Mouse (Mus musculus): ENCODE results near the gene Kcnh4.

DNA sequence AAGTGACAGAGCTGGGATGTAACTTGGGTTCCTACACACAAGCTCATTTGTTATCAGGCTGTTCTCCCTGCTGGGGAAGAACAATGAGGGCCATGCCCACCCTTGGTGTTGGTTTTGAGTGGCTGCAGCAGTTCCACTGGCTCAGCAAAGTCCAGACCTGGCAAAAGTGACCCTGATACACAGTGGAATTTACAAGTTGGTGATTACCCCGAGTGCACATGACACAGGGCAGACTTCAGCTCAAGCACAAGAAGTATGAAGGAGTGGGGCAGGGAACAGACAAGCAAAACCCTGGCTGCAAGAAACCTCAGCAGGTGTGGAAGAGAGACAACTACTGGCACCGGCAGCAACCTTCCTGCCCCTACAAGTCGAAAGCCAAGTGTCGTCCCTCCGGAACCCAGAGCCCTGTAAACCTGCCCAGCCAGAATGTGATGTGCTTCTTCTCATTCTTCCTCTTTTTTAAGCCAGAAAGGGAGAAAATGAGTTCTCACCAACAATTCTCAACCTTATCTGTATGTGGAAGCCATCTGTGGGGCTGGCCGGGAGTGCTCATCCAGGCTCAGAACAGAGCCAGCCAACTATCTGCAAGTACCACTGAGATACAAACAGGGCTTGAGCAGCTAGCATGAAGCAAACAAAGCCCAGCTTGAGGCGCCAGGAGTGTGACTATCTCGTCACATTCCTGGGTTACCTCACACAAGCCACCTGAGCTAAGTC lies 37.8 kb downstream of the Kcnh4 start:
- TF ChIP-seq POLR2AphosphoS2 (IDR thresholded peaks at IDR 0.05; ENCODE audit: insufficient read length, low read depth): no peak
- no peak for TF ChIP-seq USF1 (IDR thresholded peaks at IDR 0.05; ENCODE audit: low read depth)
- TF ChIP-seq POLR2A (IDR thresholded peaks at IDR 0.05; ENCODE audit: insufficient read length, low read depth): no peak
- TF ChIP-seq CEBPB (IDR thresholded peaks at IDR 0.05; ENCODE audit: insufficient read depth, poor library complexity, severe bottlenecking): no peak
- TF ChIP-seq REST (IDR thresholded peaks at IDR 0.05; ENCODE audit: insufficient read depth, insufficient read length): no peak
- no peak for TF ChIP-seq TCF12 (IDR thresholded peaks at IDR 0.05; ENCODE audit: insufficient read depth, poor library complexity, severe bottlenecking)
- no peak for TF ChIP-seq MAX (IDR thresholded peaks at IDR 0.05; ENCODE audit: low read depth)

All from myocyte (in vitro differentiated cells).